Mouse (Mus musculus): ENCODE data around the gene Psma3. TPM values are rescaled to one million over a fixed set of nuclear protein-coding genes. Genes with fewer than 3 reads are reported as not detected.
A peak's percentile ranks its signal among the peaks of the same experiment; 100 is the strongest.

Psma3 gene
- polyA plus RNA-seq, 1 experiment = 30.0 TPM

- TF ChIP-seq POLR2A (IDR thresholded peaks at IDR 0.05; ENCODE audit: borderline replicate concordance, extremely low read depth, low read depth, low read length) (peak; percentile 82; the same call in 1 of the 2 replicates), CTCF (IDR thresholded peaks at IDR 0.05; ENCODE audit: insufficient read depth, low read length) (peak; percentile 27; the same call in 1 of the 2 replicates)
- Histone ChIP-seq H3K4me1 (ENCODE audit: control insufficient read depth, insufficient read depth, low read length) (0 out of 2 replicates have a peak, but pooled peaks cover 2% of the 10 kb centered on the region), H3K4me3 (replicated peaks; ENCODE audit: extremely low read depth, low read depth, low read length) (peak overlapping the region; percentile 94)
- DNase-seq = peak; percentile 85
- under 1% methylated on average over 35 of the region's 35 CpGs for WGBS
These were observed 6.2 kb upstream of the Psma3 start for GRCm38 (mm10) chr12:70968141-70968790.

GRCm38 (mm10) chr12:70968791-70969307 is 5.6 kb upstream of the Psma3 start:
- no peak for TF ChIP-seq CTCF (IDR thresholded peaks at IDR 0.05; ENCODE audit: insufficient read depth, low read length)
- TF ChIP-seq POLR2A (IDR thresholded peaks at IDR 0.05; ENCODE audit: borderline replicate concordance, extremely low read depth, low read depth, low read length) = peak; percentile 63; the same call in 1 of the 2 replicates
- Histone ChIP-seq H3K4me1 (ENCODE audit: control insufficient read depth, insufficient read depth, low read length) (0 out of 2 replicates have a peak, but pooled peaks cover 2% of the 10 kb centered on the region), H3K4me3 (replicated peaks; ENCODE audit: extremely low read depth, low read depth, low read length) (peak overlapping the region; percentile 94)
- under 1% methylated on average over 15 of the region's 15 CpGs for WGBS
- peak; percentile 86 for DNase-seq

- WGBS = 3% methylated on average over 17 of the region's 17 CpGs
These were observed 4.8 kb upstream of the Psma3 start for GRCm38 (mm10) chr12:70969485-70970184.

GRCm38 (mm10) chr12:70973831-70974230 is 590 bp upstream of the Psma3 start:
- Histone ChIP-seq H3K4me1 (ENCODE audit: control insufficient read depth, insufficient read depth, low read length) (peaks cover 2% of the 10 kb centered on the region; the same call in 1 of the 2 replicates), H3K4me3 (replicated peaks; ENCODE audit: extremely low read depth, low read depth, low read length) (no peak overlapping the region)
- WGBS = 78% methylated on average over 4 of the region's 4 CpGs
- no peak for DNase-seq
- TF ChIP-seq POLR2A (IDR thresholded peaks at IDR 0.05; ENCODE audit: borderline replicate concordance, extremely low read depth, low read depth, low read length) = no peak
- TF ChIP-seq CTCF (IDR thresholded peaks at IDR 0.05; ENCODE audit: insufficient read depth, low read length) = no peak

More at GRCm38 (mm10) chr12:70969485-70970184, 4.8 kb upstream of the Psma3 start:
- TF ChIP-seq POLR2A (IDR thresholded peaks at IDR 0.05; ENCODE audit: borderline replicate concordance, extremely low read depth, low read depth, low read length) (no peak), CTCF (IDR thresholded peaks at IDR 0.05; ENCODE audit: insufficient read depth, low read length) (peak; percentile 86)
- Histone ChIP-seq H3K4me1 (ENCODE audit: control insufficient read depth, insufficient read depth, low read length) (0 out of 2 replicates have a peak, but pooled peaks cover 2% of the 10 kb centered on the region), H3K4me3 (replicated peaks; ENCODE audit: extremely low read depth, low read depth, low read length) (peak overlapping the region; percentile 63)
- DNase-seq = peak; percentile 46

GRCm38 (mm10) chr12:70975406-70975805 is 985 bp downstream of the Psma3 start:
- peak overlapping the region; percentile 96 for H3K4me3 ChIP-seq (replicated peaks; ENCODE audit: extremely low read depth, low read depth, low read length)
- 17% methylated on average over 10 of the region's 10 CpGs for WGBS
- H3K4me1 ChIP-seq (ENCODE audit: control insufficient read depth, insufficient read depth, low read length) = peaks cover 2% of the 10 kb centered on the region; the same call in 1 of the 2 replicates
- TF ChIP-seq CTCF (IDR thresholded peaks at IDR 0.05; ENCODE audit: insufficient read depth, low read length) (no peak), POLR2A (IDR thresholded peaks at IDR 0.05; ENCODE audit: borderline replicate concordance, extremely low read depth, low read depth, low read length) (no peak)
- no peak for DNase-seq

- H3K4me1 ChIP-seq (ENCODE audit: control insufficient read depth, insufficient read depth, low read length) = peaks cover 2% of the 10 kb centered on the region; the same call in 1 of the 2 replicates
- DNase-seq = no peak
- H3K4me3 ChIP-seq (replicated peaks; ENCODE audit: extremely low read depth, low read depth, low read length) = peak overlapping the region; percentile 96
- 40% methylated on average over 3 of the region's 3 CpGs for WGBS
- no peak for TF ChIP-seq CTCF (IDR thresholded peaks at IDR 0.05; ENCODE audit: insufficient read depth, low read length)
- no peak for TF ChIP-seq POLR2A (IDR thresholded peaks at IDR 0.05; ENCODE audit: borderline replicate concordance, extremely low read depth, low read depth, low read length)
These were observed 1.5 kb downstream of the Psma3 start for GRCm38 (mm10) chr12:70975891-70976290.

- Histone ChIP-seq H3K4me1 (ENCODE audit: control insufficient read depth, insufficient read depth, low read length) (peaks cover 2% of the 10 kb centered on the region; the same call in 1 of the 2 replicates), H3K4me3 (replicated peaks; ENCODE audit: extremely low read depth, low read depth, low read length) (no peak overlapping the region)
- no peak for DNase-seq
- TF ChIP-seq CTCF (IDR thresholded peaks at IDR 0.05; ENCODE audit: insufficient read depth, low read length) = no peak
- TF ChIP-seq POLR2A (IDR thresholded peaks at IDR 0.05; ENCODE audit: borderline replicate concordance, extremely low read depth, low read depth, low read length) = no peak
- 72% methylated on average over 7 of the region's 7 CpGs for WGBS
These were observed 3.9 kb downstream of the Psma3 start for GRCm38 (mm10) chr12:70978345-70978744.

- TF ChIP-seq CTCF (IDR thresholded peaks at IDR 0.05; ENCODE audit: insufficient read depth, low read length) = no peak
- TF ChIP-seq POLR2A (IDR thresholded peaks at IDR 0.05; ENCODE audit: borderline replicate concordance, extremely low read depth, low read depth, low read length) = no peak
- no peak for DNase-seq
- 68% methylated on average over 7 of the region's 7 CpGs for WGBS
- H3K4me3 ChIP-seq (replicated peaks; ENCODE audit: extremely low read depth, low read depth, low read length) = no peak overlapping the region
- H3K4me1 ChIP-seq (ENCODE audit: control insufficient read depth, insufficient read depth, low read length) = peaks cover 2% of the 10 kb centered on the region
These were observed 10.6 kb downstream of the Psma3 start for GRCm38 (mm10) chr12:70984855-70985550.

GRCm38 (mm10) chr12:70997225-70997624 is 22.8 kb downstream of the Psma3 start:
- DNase-seq = no peak
- Histone ChIP-seq H3K4me3 (replicated peaks; ENCODE audit: extremely low read depth, low read depth, low read length) (no peak overlapping the region), H3K4me1 (ENCODE audit: control insufficient read depth, insufficient read depth, low read length) (peaks cover 14% of the 10 kb centered on the region)
- TF ChIP-seq CTCF (IDR thresholded peaks at IDR 0.05; ENCODE audit: insufficient read depth, low read length) (no peak), POLR2A (IDR thresholded peaks at IDR 0.05; ENCODE audit: borderline replicate concordance, extremely low read depth, low read depth, low read length) (no peak)
- WGBS = 91% methylated on average over 5 of the region's 5 CpGs
